Mouse (Mus musculus) intestine, embryonic 15.5 days (tissue): ENCODE measurements around the gene Tex22. TPM values are rescaled to one million over a fixed set of nuclear protein-coding genes. Genes with fewer than 3 reads are reported as not detected.

Experiments
- ATAC-seq: fragments of 200-750 bp; cut with Nextera tagmentation; 2 replicates; pipeline ENCODE4 v1.8.0; 2017; ENCODE audit warnings: moderate TSS enrichment, moderate library complexity
- H3K27ac ChIP-seq: fragments of 300-500 bp; sonication (generic); 2 replicates; pipeline ENCODE4 v1.5.1; 2015; ENCODE audit warnings: mild to moderate bottlenecking, inconsistent platforms
- H3K27me3 ChIP-seq: fragments of 300-500 bp; sonication (generic); replicated peaks from 2 replicates; pipeline ENCODE4 v1.6.1; 2015; ENCODE audit warnings: inconsistent platforms
- H3K36me3 ChIP-seq: fragments of 300-500 bp; sonication (generic); 2 replicates; pipeline ENCODE4 v1.6.1; 2015; ENCODE audit warnings: inconsistent platforms
- H3K4me1 ChIP-seq: fragments of 300-500 bp; sonication (generic); replicated peaks from 2 replicates; pipeline ENCODE4 v1.6.1; 2015; ENCODE audit warnings: inconsistent platforms
- H3K4me2 ChIP-seq: fragments of 300-500 bp; sonication (generic); replicated peaks from 2 replicates; pipeline ENCODE4 v1.6.1; 2015; ENCODE audit warnings: mild to moderate bottlenecking, inconsistent platforms
- H3K4me3 ChIP-seq: fragments of 300-500 bp; sonication (generic); replicated peaks from 2 replicates; pipeline ENCODE4 v1.5.1; 2015; ENCODE audit warnings: inconsistent platforms
- H3K9ac ChIP-seq: fragments of 300-500 bp; sonication (generic); 2 replicates; pipeline ENCODE4 v1.6.1; 2015; ENCODE audit warnings: inconsistent platforms
- H3K9me3 ChIP-seq: fragments of 300-500 bp; sonication (generic); 2 replicates; pipeline ENCODE4 v1.6.1; 2016; ENCODE audit warnings: inconsistent platforms
- WGBS: fragments of 180-500 bp; shearing (Covaris S2); methylation state at CpG from one replicate; pipeline ENCODE4 v1.1.7; 2015; 5-methylcytosine and 5-hydroxymethylcytosine counted together
- polyA plus RNA-seq: library from polyadenylated mRNA; unstranded; fragments of >200 nt; fragmentation: Nextera tagmentation; extraction: Ambion mirVana; gene quantifications from 2 replicates; pipeline ENCODE4 v1.2.1, GENCODE M21; 2015

Gene Tex22
- polyA plus RNA-seq, 1 experiment from 2014 or later: not detected

- no peaks in the 10 kb centered on the region for H3K36me3 ChIP-seq
- 89% methylated on average over 5 of the region's 5 CpGs for WGBS
- no peak overlapping the region for H3K9ac ChIP-seq
- H3K27me3 ChIP-seq: no peaks in the 10 kb centered on the region; the same call in 1 of the 2 replicates
- H3K4me3 ChIP-seq: no peak overlapping the region
- H3K4me2 ChIP-seq: peak overlapping the region; percentile 93; the same call in 1 of the 2 replicates
- H3K4me1 ChIP-seq: peaks cover 30% of the 10 kb centered on the region
- no peak overlapping the region for H3K27ac ChIP-seq
- ATAC-seq: 0 out of 2 replicates have a peak, but pooled peaks have one; percentile 5
- H3K9me3 ChIP-seq: no peaks in the 10 kb centered on the region
These were observed 22.7 kb downstream of the Tex22 start for GRCm38 (mm10) chr12:113097040-113097439.

- no peaks in the 10 kb centered on the region; the same call in 1 of the 2 replicates for H3K27me3 ChIP-seq
- peak within 1 kb of the TSS; percentile 99 for H3K4me3 ChIP-seq
- peak within 1 kb of the TSS; percentile 93 for H3K4me2 ChIP-seq
- 2% methylated on average over 39 of the region's 53 CpGs for WGBS
- H3K9me3 ChIP-seq: no peaks in the 10 kb centered on the region
- H3K9ac ChIP-seq: peak within 1 kb of the TSS; percentile 97
- no peaks in the 10 kb centered on the region for H3K36me3 ChIP-seq
- H3K27ac ChIP-seq: peak within 1 kb of the TSS; percentile 78
- peak; percentile 81 for ATAC-seq
- H3K4me1 ChIP-seq: peaks cover 32% of the 10 kb centered on the region
These were observed 23.5 kb downstream of the Tex22 start, which contains the start of gene Mta1 for GRCm38 (mm10) chr12:113097749-113098281. Mta1 (plus strand) TSS chr12:113098278.

- Histone ChIP-seq H3K27ac (peak overlapping the region; percentile 78), H3K9me3 (no peaks in the 10 kb centered on the region), H3K4me1 (peaks cover 33% of the 10 kb centered on the region), H3K27me3 (no peaks in the 10 kb centered on the region; the same call in 1 of the 2 replicates), H3K4me2 (peak overlapping the region; percentile 85), H3K4me3 (peak overlapping the region; percentile 99), H3K36me3 (no peaks in the 10 kb centered on the region), H3K9ac (peak overlapping the region; percentile 97)
- WGBS: 1% methylated on average over 47 of the region's 60 CpGs
- ATAC-seq: peak; percentile 26
These were observed 24.3 kb downstream of the Tex22 start for GRCm38 (mm10) chr12:113098530-113099151.

DNA sequence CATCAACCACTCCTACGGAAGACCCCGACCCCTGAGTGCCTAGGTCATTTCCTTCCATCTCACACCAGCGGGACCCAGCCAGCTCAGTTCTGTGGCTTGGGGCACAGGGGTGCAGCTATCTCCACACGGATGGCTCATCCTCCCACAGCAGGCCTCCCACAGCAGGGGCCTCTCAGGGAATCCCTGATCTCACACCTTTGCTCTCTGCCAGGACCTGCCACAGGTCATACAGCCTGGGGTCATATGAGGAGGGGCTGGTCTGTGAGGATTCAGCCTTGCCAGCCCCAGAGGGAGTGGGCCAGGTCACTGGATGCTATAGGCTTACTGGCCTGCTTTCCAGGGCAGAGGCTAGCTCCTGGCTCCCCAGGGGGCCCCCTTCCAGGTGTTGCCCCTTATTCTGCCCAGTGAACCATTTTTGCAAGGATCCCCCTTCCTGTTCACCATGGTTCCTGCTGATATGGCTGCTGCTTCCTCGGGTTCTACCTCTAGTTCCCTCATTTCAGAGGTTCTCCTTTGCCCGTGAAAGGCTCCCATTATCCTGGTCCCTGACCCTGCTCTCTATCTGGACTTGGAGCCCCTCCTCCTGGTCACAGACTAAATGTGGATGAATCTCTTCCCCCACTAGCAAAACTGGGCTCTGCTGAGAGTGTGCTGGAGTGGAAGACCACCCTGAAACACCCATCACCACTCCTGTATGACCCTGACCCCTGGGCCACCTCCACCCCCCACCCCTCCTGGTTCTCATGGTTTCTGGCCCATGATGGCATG, 25.4 kb downstream of the Tex22 start:
- 32% methylated on average over 6 of the region's 6 CpGs for WGBS
- no peak overlapping the region for H3K27ac ChIP-seq

GRCm38 (mm10) chr12:113100448-113101076, 26.3 kb downstream of the Tex22 start:
- Histone ChIP-seq H3K4me3 (no peak overlapping the region), H3K4me2 (peak overlapping the region; percentile 85; the same call in 1 of the 2 replicates), H3K27me3 (no peaks in the 10 kb centered on the region; the same call in 1 of the 2 replicates), H3K9ac (peak overlapping the region; percentile 97; the same call in 1 of the 2 replicates), H3K36me3 (no peaks in the 10 kb centered on the region), H3K27ac (no peak overlapping the region), H3K9me3 (no peaks in the 10 kb centered on the region), H3K4me1 (peaks cover 37% of the 10 kb centered on the region)
- 78% methylated on average over 5 of the region's 5 CpGs for WGBS
- no peak for ATAC-seq

More for the DNA sequence above, 25.4 kb downstream of the Tex22 start:
- peak overlapping the region; percentile 85 for H3K4me2 ChIP-seq
- ATAC-seq: no peak
- H3K4me3 ChIP-seq: peak overlapping the region; percentile 99
- H3K4me1 ChIP-seq: peaks cover 37% of the 10 kb centered on the region
- peak overlapping the region; percentile 97 for H3K9ac ChIP-seq
- H3K27me3 ChIP-seq: no peaks in the 10 kb centered on the region; the same call in 1 of the 2 replicates
- no peaks in the 10 kb centered on the region for H3K9me3 ChIP-seq
- H3K36me3 ChIP-seq: no peaks in the 10 kb centered on the region

DNA sequence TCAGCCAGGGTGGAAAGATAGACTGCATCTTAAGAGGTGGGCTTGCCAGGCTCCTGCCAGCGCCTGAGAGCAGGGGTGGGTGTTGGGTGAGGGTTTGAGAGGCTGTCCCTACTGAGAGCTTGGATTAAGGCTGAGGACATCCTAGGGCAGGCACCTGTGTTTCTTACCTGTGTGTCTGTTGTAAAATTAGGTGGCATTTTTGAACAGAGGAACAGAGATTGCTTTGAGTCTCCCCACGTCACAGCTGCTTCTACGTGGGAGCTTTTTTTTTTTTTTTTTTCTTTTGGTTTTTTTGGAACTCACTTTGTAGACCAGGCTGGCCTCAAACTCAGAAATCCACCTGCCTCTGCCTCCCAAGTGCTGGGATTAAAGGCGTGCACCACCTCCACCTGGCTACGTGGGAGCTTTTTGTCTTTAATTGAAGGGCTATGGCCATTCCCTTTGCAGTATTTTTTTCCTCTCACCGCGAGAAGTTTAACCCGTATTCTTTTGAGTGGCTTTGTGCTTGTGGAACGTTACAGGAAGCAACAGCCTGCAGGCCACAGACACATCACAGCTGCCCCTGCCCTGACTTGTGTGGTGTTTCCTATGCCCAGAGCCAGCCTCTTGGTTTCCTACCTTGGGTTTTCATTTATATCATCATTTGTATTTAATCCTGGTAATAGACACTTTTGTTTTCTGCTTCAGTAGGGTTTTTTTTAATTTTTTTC, 27.1 kb downstream of the Tex22 start:
- no peaks in the 10 kb centered on the region for H3K9me3 ChIP-seq
- 79% methylated on average over 9 of the region's 9 CpGs for WGBS
- no peak for ATAC-seq
- no peaks in the 10 kb centered on the region; the same call in 1 of the 2 replicates for H3K27me3 ChIP-seq
- H3K36me3 ChIP-seq: no peaks in the 10 kb centered on the region; the same call in 1 of the 2 replicates
- H3K27ac ChIP-seq: no peak overlapping the region
- no peak overlapping the region for H3K4me3 ChIP-seq
- H3K4me2 ChIP-seq: no peak overlapping the region
- peaks cover 37% of the 10 kb centered on the region for H3K4me1 ChIP-seq
- no peak overlapping the region for H3K9ac ChIP-seq

GRCm38 (mm10) chr12:113102461-113102860, 28.2 kb downstream of the Tex22 start:
- Histone ChIP-seq H3K36me3 (no peaks in the 10 kb centered on the region; the same call in 1 of the 2 replicates), H3K4me3 (no peak overlapping the region), H3K4me1 (peaks cover 33% of the 10 kb centered on the region), H3K9ac (peak overlapping the region; percentile 14; the same call in 1 of the 2 replicates), H3K9me3 (no peaks in the 10 kb centered on the region), H3K4me2 (no peak overlapping the region), H3K27ac (no peak overlapping the region), H3K27me3 (no peaks in the 10 kb centered on the region)
- ATAC-seq: no peak
- WGBS: 61% methylated on average over 6 of the region's 6 CpGs

DNA sequence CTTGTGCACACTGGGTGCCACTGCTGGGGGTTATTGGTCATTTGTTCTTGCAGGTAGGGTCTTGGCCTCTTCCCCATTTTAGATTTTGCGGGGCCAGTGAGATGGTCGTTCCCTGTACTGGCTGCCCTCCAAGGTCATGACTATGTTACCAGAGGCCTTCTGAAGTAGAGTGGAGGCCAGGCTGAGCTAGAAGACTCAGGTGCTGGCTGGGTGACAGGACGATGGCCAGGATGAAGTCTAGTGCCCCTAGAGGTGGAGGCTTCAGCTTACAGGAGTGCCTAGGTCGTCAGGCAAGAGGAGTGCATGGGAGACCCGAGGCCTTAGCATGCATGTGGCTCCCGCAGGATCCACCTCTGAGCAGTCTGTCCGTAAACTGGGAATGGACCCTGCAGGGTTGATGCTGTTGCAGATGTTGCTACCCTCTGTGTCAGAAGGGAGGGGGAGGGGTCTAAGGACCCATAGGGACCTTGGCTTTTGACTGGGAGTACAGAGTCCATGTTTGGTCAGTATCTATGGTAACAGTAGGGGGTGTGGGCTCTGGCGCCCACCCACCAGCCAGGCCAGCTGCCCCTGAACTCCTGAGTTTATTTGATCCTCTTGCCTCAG, 29.6 kb downstream of the Tex22 start:
- Histone ChIP-seq H3K36me3 (no peaks in the 10 kb centered on the region; the same call in 1 of the 2 replicates), H3K9ac (no peak overlapping the region), H3K9me3 (no peaks in the 10 kb centered on the region), H3K27ac (no peak overlapping the region), H3K4me1 (peaks cover 29% of the 10 kb centered on the region), H3K27me3 (no peaks in the 10 kb centered on the region), H3K4me3 (no peak overlapping the region), H3K4me2 (no peak overlapping the region)
- ATAC-seq: no peak
- WGBS: 79% methylated on average over 8 of the region's 8 CpGs

DNA sequence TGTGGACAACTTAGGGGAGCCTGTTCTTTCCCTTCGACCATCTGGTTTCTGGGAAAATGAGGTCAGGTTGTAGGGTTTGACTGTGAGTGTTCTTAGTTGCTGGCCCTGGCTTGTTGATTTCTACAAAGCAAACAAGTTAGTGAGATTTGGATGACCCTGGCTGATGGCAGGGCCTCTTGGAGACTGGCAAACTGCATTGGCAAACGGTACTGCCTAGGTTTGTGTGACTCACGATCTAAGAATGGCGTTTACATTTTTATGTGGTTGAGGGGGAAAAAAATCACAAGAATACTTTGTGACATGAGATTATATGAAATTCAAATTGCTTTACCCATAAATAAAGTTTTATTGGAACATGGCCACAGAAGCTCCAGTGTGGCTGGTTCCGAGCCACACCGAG, 32.1 kb downstream of the Tex22 start:
- Histone ChIP-seq H3K36me3 (no peaks in the 10 kb centered on the region; the same call in 1 of the 2 replicates), H3K4me3 (no peak overlapping the region), H3K9ac (no peak overlapping the region), H3K27me3 (no peaks in the 10 kb centered on the region), H3K4me2 (no peak overlapping the region), H3K4me1 (peaks cover 7% of the 10 kb centered on the region), H3K27ac (no peak overlapping the region), H3K9me3 (no peaks in the 10 kb centered on the region)
- ATAC-seq: no peak
- 65% methylated on average over 6 of the region's 6 CpGs for WGBS

DNA sequence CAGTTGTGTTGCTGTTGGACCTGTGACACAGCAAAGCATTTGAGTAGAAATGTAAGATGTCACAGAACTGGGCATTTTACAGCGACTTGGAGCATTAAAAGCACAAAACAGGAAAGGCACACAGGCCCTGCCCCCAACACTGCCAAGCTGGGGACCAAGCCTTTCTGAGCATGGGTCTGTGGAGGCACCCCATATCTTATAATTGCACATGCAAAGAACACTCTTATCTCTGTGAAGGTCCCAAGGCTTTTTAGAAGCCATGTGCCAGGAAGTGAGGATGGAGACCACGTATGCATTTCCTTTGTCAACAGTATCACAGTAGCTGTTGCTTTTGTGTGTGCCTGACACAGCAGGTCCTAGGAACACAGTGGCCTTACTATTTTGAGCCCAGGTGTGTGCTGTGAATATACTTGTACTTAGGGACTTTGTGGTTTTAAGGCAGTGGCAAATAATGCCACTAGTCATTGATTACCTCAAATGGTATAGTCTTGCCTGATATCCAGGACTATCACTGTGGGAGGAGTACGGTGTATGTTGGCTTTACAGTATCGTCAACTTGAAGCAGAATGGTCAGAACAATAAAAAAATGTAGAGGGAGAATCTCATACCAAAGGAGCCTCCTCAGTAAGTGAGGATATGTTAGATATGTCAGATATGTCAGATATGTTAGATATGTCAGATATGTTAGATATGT, 33.3 kb downstream of the Tex22 start:
- Histone ChIP-seq H3K36me3 (no peaks in the 10 kb centered on the region; the same call in 1 of the 2 replicates), H3K4me1 (peaks cover 5% of the 10 kb centered on the region; the same call in 1 of the 2 replicates), H3K9me3 (no peaks in the 10 kb centered on the region), H3K4me3 (no peak overlapping the region), H3K4me2 (no peak overlapping the region), H3K9ac (no peak overlapping the region), H3K27me3 (no peaks in the 10 kb centered on the region), H3K27ac (no peak overlapping the region)
- peak; percentile 56; the same call in 1 of the 2 replicates for ATAC-seq
- WGBS: 75% methylated on average over 4 of the region's 4 CpGs
